Mouse (Mus musculus) stomach, embryonic 14.5 days (tissue): ENCODE results near the gene Fbxo41. TPM values are rescaled to one million over a fixed set of nuclear protein-coding genes. Genes with fewer than 3 reads are reported as not detected.

ENCODE experiments used
- ATAC-seq: fragments of 200-750 bp; cut with Nextera tagmentation; 2 replicates; pipeline ENCODE4 v1.8.0; 2017; ENCODE audit warnings: low read depth, moderate TSS enrichment; ENCODE audit not compliant: insufficient number of reproducible peaks, insufficient read depth, low FRiP score
- H3K27ac ChIP-seq: fragments of 300-500 bp; sonication (generic); 2 replicates; pipeline ENCODE4 v1.5.1; 2014; ENCODE audit warnings: mild to moderate bottlenecking, low read length, moderate library complexity, mixed read lengths
- H3K27me3 ChIP-seq: fragments of 300-500 bp; sonication (generic); 2 replicates; pipeline ENCODE4 v1.6.1; 2014; ENCODE audit warnings: low read length, control low read depth, mixed read lengths; ENCODE audit not compliant: control insufficient read depth, insufficient read depth
- H3K36me3 ChIP-seq: fragments of 300-500 bp; sonication (generic); 2 replicates; pipeline ENCODE4 v1.6.1; 2014; ENCODE audit warnings: mild to moderate bottlenecking, control low read depth, low read length, moderate library complexity, mixed read lengths; ENCODE audit not compliant: control insufficient read depth, insufficient read depth
- H3K4me1 ChIP-seq: fragments of 300-500 bp; sonication (generic); 2 replicates; pipeline ENCODE4 v1.6.1; 2014; ENCODE audit warnings: low read length, control low read depth, mixed read lengths; ENCODE audit not compliant: control insufficient read depth, insufficient read depth
- H3K4me2 ChIP-seq: fragments of 300-500 bp; sonication (generic); replicated peaks from 2 replicates; pipeline ENCODE4 v1.6.1; 2014; ENCODE audit warnings: low read depth, low read length, control low read depth
- H3K4me3 ChIP-seq: fragments of 300-500 bp; sonication (generic); 2 replicates; pipeline ENCODE4 v1.5.1; 2014; ENCODE audit warnings: low read depth, low read length, control low read depth
- H3K9ac ChIP-seq: fragments of 300-500 bp; sonication (generic); replicated peaks from 2 replicates; pipeline ENCODE4 v1.6.1; 2014; ENCODE audit warnings: low read depth, mild to moderate bottlenecking, control low read depth, low read length, moderate library complexity, mixed read lengths
- H3K9me3 ChIP-seq: fragments of 300-500 bp; sonication (generic); 2 replicates; pipeline ENCODE4 v1.6.1; 2016; ENCODE audit warnings: low read depth, low read length, control low read depth; ENCODE audit not compliant: control insufficient read depth
- WGBS: fragments of 180-500 bp; shearing (Covaris S2); extraction: QIAGEN DNeasy Blood & Tissue Kit; methylation state at CpG from one replicate; pipeline ENCODE4 v1.1.7; 2014; 5-methylcytosine and 5-hydroxymethylcytosine counted together
- polyA plus RNA-seq: library from polyadenylated mRNA; unstranded; fragments of >200 nt; fragmentation: Nextera tagmentation; extraction: Ambion mirVana; gene quantifications from 2 replicates; pipeline ENCODE4 v1.2.1, GENCODE M21; 2014

The Fbxo41 gene
- polyA plus RNA-seq, 1 experiment from 2014 or later: 0.42 TPM

DNA sequence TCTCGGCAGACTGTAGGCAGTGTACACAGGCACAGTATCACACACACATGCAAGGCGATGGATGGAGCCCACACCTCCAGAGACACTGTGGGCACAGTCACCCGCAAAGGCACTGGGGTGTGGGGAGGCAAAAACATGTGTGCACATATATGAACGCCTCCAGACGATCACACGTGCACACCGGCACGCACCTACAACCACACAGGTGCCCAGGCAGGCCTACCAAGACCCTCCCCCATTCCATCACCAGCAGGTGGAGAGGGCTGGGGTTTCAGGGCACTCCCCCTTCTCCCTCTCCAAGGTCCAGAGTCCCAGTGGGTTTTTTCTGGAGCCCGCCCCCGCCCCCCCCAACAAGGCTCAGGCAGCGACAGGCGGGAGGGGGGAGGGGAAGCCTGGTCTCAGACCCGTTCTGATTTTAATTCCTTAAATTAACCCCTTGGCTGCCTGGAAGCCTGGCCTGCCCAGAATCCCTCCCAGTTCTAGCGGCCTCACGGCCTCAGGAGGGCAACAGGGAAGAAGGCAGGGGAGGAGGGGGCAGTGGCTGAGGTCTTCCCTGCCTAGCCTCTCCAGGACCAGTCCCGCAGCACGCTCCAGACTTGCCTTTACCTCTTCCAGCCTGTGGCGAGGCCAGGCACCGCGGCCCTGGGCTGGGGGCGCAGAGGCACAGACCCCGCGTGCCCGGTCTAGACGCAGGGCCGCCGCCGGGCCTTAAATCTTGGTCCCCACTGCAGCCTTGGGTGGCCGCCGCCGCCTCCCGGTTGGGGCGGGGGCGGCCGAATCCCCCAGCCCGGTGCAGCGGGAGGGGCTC is 487 bp downstream of the Fbxo41 start:
- H3K4me3 ChIP-seq: peak overlapping the region; percentile 58
- H3K4me2 ChIP-seq: peak overlapping the region; percentile 87
- no peaks in the 10 kb centered on the region for H3K9me3 ChIP-seq
- no peaks in the 10 kb centered on the region for H3K36me3 ChIP-seq
- WGBS: 2% methylated on average over 37 of the region's 37 CpGs
- ATAC-seq: peak; percentile 72
- H3K27ac ChIP-seq: no peak overlapping the region
- H3K9ac ChIP-seq: no peak overlapping the region; the same call in 1 of the 2 replicates
- no peaks in the 10 kb centered on the region; the same call in 1 of the 2 replicates for H3K4me1 ChIP-seq
- no peaks in the 10 kb centered on the region; the same call in 1 of the 2 replicates for H3K27me3 ChIP-seq

DNA sequence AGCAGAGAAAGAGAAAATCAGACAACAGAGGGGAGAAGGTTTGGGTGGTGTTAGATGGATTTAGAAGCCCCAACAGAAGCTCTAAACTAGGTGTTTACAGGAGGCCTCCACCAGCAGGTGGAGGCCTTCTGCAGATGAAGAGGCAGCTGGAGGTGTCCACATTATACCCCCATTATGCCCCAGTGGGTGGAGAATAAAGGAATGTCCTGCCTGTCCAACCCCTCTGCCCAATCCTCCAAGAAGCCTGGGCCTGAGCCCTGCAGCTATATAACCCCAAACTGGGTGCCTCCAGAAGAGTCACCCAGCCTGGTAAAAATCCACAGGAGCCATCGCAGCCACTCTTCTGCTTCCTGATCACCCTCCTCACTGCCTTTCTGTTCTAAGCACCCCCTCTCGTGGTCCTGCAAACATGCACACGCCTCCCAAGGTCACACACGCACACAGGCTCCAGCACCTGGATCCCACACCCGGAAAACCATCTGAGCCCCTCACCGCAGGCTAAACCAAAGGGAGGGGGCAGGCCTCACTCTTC is 1.2 kb downstream of the Fbxo41 start:
- Histone ChIP-seq H3K36me3 (no peaks in the 10 kb centered on the region), H3K9me3 (no peaks in the 10 kb centered on the region), H3K27ac (no peak overlapping the region), H3K4me3 (peak overlapping the region; percentile 58), H3K9ac (no peak overlapping the region), H3K4me2 (peak overlapping the region; percentile 87), H3K4me1 (no peaks in the 10 kb centered on the region; the same call in 1 of the 2 replicates), H3K27me3 (no peaks in the 10 kb centered on the region; the same call in 1 of the 2 replicates)
- no peak for ATAC-seq
- WGBS: 18% methylated on average over 6 of the region's 6 CpGs

DNA sequence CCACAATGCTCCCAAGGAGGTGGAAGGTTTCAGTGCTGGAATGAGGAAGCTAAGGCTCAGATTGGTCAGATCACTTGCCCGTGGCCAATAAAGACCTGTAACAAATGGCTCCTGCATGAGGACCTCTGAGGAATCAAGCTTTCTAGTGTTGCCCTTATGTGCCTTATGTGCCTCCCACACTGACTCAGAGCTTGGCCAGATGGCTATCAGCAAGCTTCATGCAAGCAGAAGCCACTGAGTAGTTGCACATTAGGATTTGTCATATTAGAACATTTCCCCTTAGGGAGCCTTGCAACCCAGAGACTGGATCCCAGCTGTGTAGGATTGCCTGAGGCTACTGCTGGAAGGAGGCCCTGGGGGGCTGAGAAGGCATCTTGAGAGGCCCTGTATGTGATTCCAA is 2.4 kb downstream of the Fbxo41 start:
- no peak overlapping the region for H3K9ac ChIP-seq
- no peaks in the 10 kb centered on the region for H3K9me3 ChIP-seq
- no peaks in the 10 kb centered on the region; the same call in 1 of the 2 replicates for H3K4me1 ChIP-seq
- no peak overlapping the region for H3K4me2 ChIP-seq
- H3K27me3 ChIP-seq: no peaks in the 10 kb centered on the region; the same call in 1 of the 2 replicates
- no peaks in the 10 kb centered on the region for H3K36me3 ChIP-seq
- 73% methylated on average over 1 of the region's 1 CpGs for WGBS
- H3K4me3 ChIP-seq: no peak overlapping the region
- ATAC-seq: no peak
- H3K27ac ChIP-seq: no peak overlapping the region

DNA sequence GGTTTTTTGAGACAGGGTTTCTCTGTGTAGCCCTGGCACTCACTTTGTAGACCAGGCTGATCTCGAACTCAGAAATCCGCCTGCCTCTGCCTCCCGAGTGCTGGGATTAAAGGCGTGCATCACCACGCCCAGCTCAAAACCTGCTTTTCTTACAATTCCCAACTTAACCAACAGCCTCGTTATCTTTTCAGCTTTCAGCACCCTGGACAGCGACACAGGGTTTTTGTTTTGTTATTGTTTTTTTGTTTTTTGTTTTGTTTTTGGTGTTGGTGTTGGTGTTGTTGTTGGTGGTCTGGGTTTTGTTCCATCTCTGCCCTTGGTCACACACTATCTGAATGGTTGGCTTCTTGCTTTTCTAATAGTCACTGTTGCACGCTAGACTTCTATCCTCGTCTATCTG is 4.6 kb downstream of the Fbxo41 start:
- H3K27ac ChIP-seq: no peak overlapping the region
- ATAC-seq: no peak
- H3K4me3 ChIP-seq: no peak overlapping the region
- no peaks in the 10 kb centered on the region for H3K9me3 ChIP-seq
- H3K27me3 ChIP-seq: no peaks in the 10 kb centered on the region
- H3K4me2 ChIP-seq: no peak overlapping the region
- H3K9ac ChIP-seq: no peak overlapping the region
- H3K4me1 ChIP-seq: no peaks in the 10 kb centered on the region; the same call in 1 of the 2 replicates
- 59% methylated on average over 9 of the region's 9 CpGs for WGBS
- H3K36me3 ChIP-seq: no peaks in the 10 kb centered on the region

DNA sequence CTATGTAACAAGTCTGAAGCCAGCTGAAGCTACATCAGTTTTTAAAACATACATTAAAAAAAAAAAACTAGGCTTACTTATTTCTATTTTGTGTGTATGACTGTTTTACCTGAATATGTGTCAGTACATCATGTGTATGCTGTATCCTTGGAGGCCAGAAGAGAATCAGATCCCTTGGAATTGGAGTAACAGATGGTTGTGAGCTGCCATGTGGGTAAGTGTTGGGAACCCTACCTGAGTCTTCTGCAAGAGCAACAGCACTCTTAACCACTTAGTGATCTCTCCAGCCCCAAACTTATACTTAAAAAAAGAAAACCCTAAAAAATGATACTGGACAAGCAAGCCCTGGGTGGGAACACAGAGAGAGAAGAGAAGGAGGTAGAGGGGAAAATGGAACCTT is 5.8 kb downstream of the Fbxo41 start:
- Histone ChIP-seq H3K27ac (no peak overlapping the region), H3K4me2 (no peak overlapping the region), H3K4me3 (no peak overlapping the region), H3K4me1 (no peaks in the 10 kb centered on the region), H3K9me3 (no peaks in the 10 kb centered on the region), H3K9ac (no peak overlapping the region), H3K36me3 (no peaks in the 10 kb centered on the region), H3K27me3 (no peaks in the 10 kb centered on the region)
- ATAC-seq: no peak

DNA sequence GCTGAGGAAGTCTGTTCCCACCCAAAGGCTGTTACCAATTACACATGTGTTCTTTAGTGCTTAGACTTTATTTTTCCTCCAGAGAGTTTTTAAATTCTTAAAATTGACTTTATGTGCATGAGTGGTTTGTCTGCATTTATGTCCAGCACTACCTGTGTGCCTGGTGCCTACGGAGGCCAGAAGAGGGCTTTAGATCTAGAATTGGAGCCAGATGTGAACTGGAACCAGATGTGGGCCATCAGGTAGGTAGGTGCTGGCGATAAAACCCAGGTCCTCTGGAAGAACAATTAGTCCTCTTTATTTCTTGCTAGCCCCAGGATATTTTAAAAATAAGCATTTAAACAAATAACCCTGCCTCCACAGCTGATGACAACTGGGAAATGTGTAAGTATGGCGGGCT is 11.2 kb downstream of the Fbxo41 start:
- Histone ChIP-seq H3K9me3 (no peaks in the 10 kb centered on the region), H3K4me2 (no peak overlapping the region), H3K4me1 (no peaks in the 10 kb centered on the region), H3K4me3 (no peak overlapping the region), H3K9ac (no peak overlapping the region), H3K27ac (no peak overlapping the region), H3K27me3 (0 out of 2 replicates have a peak, but pooled peaks cover under 1% of the 10 kb centered on the region), H3K36me3 (no peaks in the 10 kb centered on the region)
- no peak for ATAC-seq
- WGBS: 82% methylated on average over 3 of the region's 3 CpGs

DNA sequence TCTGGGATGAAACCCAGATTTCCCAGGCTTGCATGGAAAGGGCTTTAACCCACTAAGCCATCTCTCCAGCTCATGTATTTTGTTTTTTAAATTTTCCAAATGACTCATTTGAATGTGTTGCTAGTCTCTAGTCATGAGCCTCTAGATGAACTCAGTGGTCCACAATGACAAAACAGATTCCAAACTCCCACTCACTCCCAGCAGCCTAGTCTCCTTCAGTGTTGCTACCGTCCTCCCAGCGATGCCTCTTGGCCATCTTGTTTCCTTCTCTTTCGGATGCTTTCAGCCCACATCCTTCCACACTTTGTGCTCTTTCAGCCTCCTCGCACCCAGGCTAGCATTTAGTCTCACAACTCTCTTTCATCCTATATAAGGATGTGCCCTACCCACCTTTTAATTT is 12.5 kb downstream of the Fbxo41 start:
- Histone ChIP-seq H3K9me3 (no peaks in the 10 kb centered on the region), H3K27me3 (0 out of 2 replicates have a peak, but pooled peaks cover 13% of the 10 kb centered on the region), H3K4me1 (no peaks in the 10 kb centered on the region), H3K27ac (no peak overlapping the region), H3K9ac (no peak overlapping the region), H3K36me3 (no peaks in the 10 kb centered on the region), H3K4me2 (no peak overlapping the region), H3K4me3 (no peak overlapping the region)
- ATAC-seq: no peak
- WGBS: 87% methylated on average over 4 of the region's 4 CpGs

DNA sequence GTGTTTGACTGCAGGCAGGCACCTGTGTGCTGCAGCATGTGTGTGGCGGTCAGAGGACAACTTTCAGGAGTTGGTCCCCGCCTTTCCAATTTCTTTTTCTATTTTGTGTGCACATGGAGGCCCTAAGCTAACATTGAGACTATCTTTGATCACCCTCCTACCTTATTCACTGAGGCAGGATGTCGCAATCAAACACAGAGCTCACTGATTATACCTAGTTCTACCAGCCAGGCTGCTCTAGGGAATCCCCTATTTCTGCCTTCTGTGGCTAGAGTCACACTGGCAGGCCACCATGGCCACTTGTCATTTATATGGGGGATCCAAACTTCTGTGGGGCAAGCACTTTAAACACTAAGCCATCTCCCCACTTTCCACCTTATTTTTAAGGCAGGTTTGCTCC is 13.1 kb downstream of the Fbxo41 start:
- H3K4me2 ChIP-seq: 0 out of 2 replicates have a peak overlapping the region, but pooled peaks have one; percentile 15
- H3K4me3 ChIP-seq: no peak overlapping the region
- peak; percentile 82 for ATAC-seq
- H3K36me3 ChIP-seq: no peaks in the 10 kb centered on the region
- H3K27me3 ChIP-seq: peaks cover 16% of the 10 kb centered on the region; the same call in 1 of the 2 replicates
- no peak overlapping the region for H3K27ac ChIP-seq
- H3K4me1 ChIP-seq: no peaks in the 10 kb centered on the region
- no peaks in the 10 kb centered on the region for H3K9me3 ChIP-seq
- H3K9ac ChIP-seq: no peak overlapping the region
- WGBS: 73% methylated on average over 3 of the region's 3 CpGs
